Mouse (Mus musculus) layer of hippocampus, adult 11-12 months (tissue): ENCODE data around the gene Micu2.

ENCODE experiments used
- DNase-seq: peaks from one replicate; pipeline ENCODE4 v3.0.0; 2022; ENCODE audit warnings: low spot score

Micu2 gene

GRCm38 (mm10) chr14:57892961-57893360 is 106.1 kb downstream of the Micu2 start:
- no peak for DNase-seq

DNA sequence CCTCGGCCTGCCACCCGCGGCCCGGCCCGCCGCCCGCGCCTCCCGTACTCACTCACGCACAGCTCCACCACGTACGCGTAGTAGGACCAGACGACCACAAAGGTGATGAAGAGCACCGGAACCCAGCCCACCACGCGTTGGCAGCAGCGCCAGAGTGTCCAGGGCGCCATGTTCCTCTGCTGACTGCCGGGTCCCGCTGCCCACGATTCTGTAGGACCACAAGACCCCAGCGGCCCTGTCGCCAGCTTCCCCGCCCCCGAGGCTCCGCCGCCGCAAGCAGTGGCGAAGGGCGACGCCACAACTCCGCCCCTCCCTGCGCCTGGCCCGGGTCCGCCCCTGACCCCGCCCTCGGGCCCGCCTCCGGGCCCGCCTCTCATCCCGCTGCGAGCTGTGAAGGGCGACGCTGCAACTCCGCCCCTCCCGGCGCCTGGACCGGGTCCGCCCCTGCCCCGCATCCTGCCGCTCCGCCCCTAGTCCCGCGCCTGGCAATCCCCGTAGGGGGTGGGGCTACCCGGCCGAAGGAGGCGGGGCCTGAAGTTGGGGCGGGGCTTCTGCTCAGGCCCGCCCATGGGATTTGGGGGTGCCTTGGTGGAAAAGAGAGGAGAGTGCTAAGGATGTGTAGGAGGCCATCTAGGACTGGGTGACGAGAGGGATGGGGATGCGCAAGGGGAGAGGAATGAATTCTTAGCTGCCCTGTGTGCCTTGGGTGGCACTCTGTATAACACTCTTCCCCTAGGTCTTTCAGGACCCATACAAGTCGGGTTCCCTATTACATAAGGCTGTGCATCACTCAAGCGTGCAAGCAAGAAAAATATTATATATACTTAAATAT is 108.8 kb downstream of the Micu2 start, which contains the start of gene Zdhhc20:
TSS of gene Zdhhc20 (minus strand) at position 266 of the 832 bp plus-strand sequence.
- DNase-seq, result peak; percentile 95

DNA sequence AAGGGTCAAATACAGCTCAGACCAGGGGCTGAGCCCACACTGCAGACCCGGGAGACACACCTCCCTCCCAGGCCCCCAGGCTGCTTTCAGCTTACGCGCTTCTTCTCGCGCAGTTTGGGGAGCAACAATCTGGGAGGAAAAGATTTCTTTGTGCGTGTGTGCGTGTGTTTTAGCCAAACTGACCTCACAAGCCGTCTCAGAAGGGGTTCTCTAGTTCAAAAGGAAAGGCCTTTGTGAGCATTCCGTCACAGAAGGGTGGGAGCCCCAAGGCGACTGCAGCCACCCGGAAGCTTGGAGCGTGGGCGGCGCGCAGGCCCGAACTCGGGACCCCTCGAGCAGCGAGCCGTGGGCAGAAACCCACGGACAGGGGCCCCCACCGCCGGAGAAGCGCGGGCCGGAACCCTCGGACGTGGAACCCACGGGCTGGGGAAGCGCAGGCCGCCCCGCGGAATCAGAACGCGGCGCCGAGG is 109.5 kb downstream of the Micu2 start:
- no peak for DNase-seq

- no peak for DNase-seq
These were observed 111.9 kb downstream of the Micu2 start for GRCm38 (mm10) chr14:57887171-57887570.

GRCm38 (mm10) chr14:57886032-57886431 is 113.0 kb downstream of the Micu2 start:
- no peak for DNase-seq

DNA sequence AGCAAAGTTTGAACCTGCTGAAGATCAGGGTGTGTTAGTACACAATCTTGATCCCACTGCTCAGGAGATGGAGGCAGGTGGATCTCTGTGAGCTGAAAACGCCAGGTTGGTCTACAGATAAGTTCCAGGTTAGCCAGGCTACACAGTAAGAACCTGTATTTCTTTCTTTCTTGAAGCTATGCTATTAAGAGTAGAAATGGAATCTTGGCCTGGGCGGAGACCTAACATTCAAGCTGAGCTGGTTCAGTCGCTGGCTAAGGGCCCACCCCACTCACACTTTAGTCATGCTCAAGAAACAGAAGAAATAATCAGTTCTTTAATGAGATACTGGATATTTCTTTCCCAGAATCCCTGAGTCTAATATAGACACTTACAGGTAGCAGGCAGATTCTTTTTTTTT is 115.7 kb downstream of the Micu2 start:
- DNase-seq, result no peak

- DNase-seq, result no peak
These were observed 116.3 kb downstream of the Micu2 start for GRCm38 (mm10) chr14:57882720-57883119.

GRCm38 (mm10) chr14:57881793-57882192 is 117.3 kb downstream of the Micu2 start:
- peak; percentile 32 for DNase-seq

DNA sequence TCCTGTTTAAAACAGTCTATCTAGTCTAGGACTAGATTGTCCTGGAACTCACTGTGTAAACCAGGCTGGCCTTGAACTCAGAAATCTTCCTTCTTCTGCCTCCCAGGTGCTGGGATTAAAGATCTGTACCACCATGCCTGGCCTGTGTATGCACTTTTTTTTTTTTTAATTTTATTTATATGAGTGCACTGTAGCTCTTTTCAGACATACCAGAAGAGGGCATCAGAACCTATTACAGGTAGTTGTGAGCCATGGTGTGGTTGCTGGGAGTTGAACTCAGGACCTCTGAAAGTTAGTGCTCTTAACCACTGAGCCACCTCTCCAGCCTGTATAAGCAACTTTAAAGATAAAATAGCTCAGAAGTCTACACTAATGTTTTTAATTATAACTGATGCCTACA is 118.0 kb downstream of the Micu2 start:
- no peak for DNase-seq

GRCm38 (mm10) chr14:57877921-57878320 is 121.1 kb downstream of the Micu2 start:
- DNase-seq, result no peak

DNA sequence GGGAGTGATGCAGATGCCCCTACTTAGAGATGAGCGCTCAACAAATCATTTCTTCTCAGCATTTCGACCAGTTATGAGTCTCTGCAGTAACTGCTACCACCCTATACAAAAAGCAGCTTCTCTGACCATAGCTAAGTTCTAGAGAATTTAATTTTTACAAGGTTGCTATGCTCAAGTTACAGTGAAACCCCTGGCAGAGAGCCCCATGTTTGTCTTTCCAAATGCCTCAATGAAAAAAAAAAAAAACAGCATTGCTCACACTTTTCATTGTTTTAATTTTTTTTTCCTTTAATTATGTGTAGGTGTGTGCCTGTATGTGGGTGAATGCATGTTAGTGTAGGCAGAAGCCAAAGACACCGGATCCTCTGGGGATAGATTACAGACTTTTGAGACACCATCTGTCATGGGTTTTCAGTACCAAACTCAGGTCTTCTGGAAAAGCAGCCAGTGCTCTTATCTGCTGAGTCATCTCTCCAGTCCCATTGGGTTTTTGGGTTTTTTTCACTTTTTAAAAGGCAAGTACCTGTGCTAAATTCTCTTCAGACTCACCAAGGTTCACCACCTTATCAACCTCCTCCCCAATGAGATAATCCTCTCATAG is 132.3 kb downstream of the Micu2 start:
- DNase-seq, result no peak
